In the genomic region with DNA sequence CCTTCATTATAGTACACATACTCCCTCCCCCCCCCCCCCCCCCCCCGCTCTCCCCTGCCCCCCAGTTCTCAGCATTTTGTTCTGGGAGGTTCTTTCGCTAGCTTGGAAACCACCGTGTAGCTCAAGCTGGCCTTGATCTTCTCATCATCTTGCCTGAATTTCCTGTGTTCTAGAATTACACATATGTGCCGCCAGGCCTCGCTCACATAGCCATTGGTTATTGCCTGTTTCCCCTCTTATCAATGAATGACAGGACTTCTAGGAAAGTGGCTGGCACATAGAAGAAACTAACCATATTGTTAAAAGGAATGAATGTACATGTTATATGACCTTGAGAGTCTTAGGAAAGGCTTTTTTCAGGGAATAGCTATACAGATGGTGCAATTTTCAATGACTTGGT, we compare ENCODE assay signal across 23 mouse cellular contexts.
"Had no signal": no experiment of that assay in that cellular context is flagged by ENCODE, and none has a peak within 500 bp of the region (broad histone marks: within the 10 kb centered on the region; RNA-seq: fewer than 3 reads in every experiment).

No protein-coding gene starts in this region.

- ATAC-seq: hindbrain, postnatal 0 days; intestine, embryonic 16.5 days; liver, embryonic 12.5 days had no signal

- H3K4me3 ChIP-seq: heart, adult 2 months; heart, embryonic 13.5 days; heart, embryonic 15.5 days; hindbrain, embryonic 13.5 days; hindbrain, embryonic 15.5 days; kidney, embryonic 15.5 days; limb, embryonic 13.5 days; limb, embryonic 15.5 days; liver, embryonic 12.5 days had no signal

- H3K27ac ChIP-seq: heart, adult 2 months; heart, embryonic 13.5 days; heart, embryonic 15.5 days; hindbrain, embryonic 13.5 days; hindbrain, embryonic 15.5 days; hindbrain, postnatal 0 days; kidney, embryonic 15.5 days; kidney, postnatal 0 days; limb, embryonic 13.5 days; limb, embryonic 15.5 days; liver, embryonic 12.5 days had no signal

- H3K27me3 ChIP-seq: heart, embryonic 13.5 days; heart, embryonic 15.5 days; hindbrain, embryonic 13.5 days; hindbrain, embryonic 15.5 days; kidney, embryonic 15.5 days; limb, embryonic 13.5 days; limb, embryonic 15.5 days; liver, embryonic 12.5 days had no signal

- H3K9me3 ChIP-seq: heart, embryonic 13.5 days; heart, embryonic 15.5 days; hindbrain, embryonic 13.5 days; hindbrain, embryonic 15.5 days; kidney, embryonic 15.5 days; limb, embryonic 15.5 days; liver, embryonic 12.5 days had no signal

- H3K4me2 ChIP-seq: heart, embryonic 11.5 days; heart, embryonic 13.5 days; heart, embryonic 15.5 days; hindbrain, embryonic 13.5 days; hindbrain, embryonic 15.5 days; kidney, embryonic 15.5 days; limb, embryonic 13.5 days; limb, embryonic 15.5 days; liver, embryonic 12.5 days had no signal

- DNase-seq: gastrocnemius, postnatal 14 days; gastrocnemius, postnatal 36 days; kidney, adult 11 months; kidney, adult 2 months; kidney, adult 9 months; kidney, postnatal 14 days; kidney, postnatal 36 days; layer of hippocampus, adult 9-11 months; layer of hippocampus, postnatal 36 days; left cerebral cortex, postnatal 4 days had no signal

- H3K36me3 ChIP-seq: heart, embryonic 13.5 days; heart, embryonic 15.5 days; hindbrain, embryonic 13.5 days; hindbrain, embryonic 15.5 days; kidney, embryonic 15.5 days; limb, embryonic 13.5 days; limb, embryonic 15.5 days; liver, embryonic 12.5 days had no signal

- H3K9ac ChIP-seq: heart, embryonic 13.5 days; heart, embryonic 15.5 days; hindbrain, embryonic 13.5 days; hindbrain, embryonic 15.5 days; kidney, embryonic 15.5 days; limb, embryonic 13.5 days; limb, embryonic 15.5 days; liver, embryonic 12.5 days had no signal

- H3K4me1 ChIP-seq: hindbrain, embryonic 13.5 days; hindbrain, embryonic 15.5 days; kidney, embryonic 15.5 days; limb, embryonic 15.5 days; liver, embryonic 12.5 days had no signal
